Mouse (Mus musculus) midbrain, embryonic 10.5 days (tissue): ENCODE measurements around the gene Skap1. TPM values are rescaled to one million over a fixed set of nuclear protein-coding genes. Genes with fewer than 3 reads are reported as not detected.
"Not testable (repeated sequence)": the region's sequence is repeated elsewhere in the genome, so short reads cannot be mapped to it uniquely, and the experiment has no call there.

ENCODE experiments used
- DNase-seq: peaks from one replicate; pipeline ENCODE4 v3.0.0-alpha.2; 2017; ENCODE audit warnings: low spot score
- H3K27ac ChIP-seq: fragments of 300-500 bp; sonication (generic); replicated peaks from 2 replicates; pipeline ENCODE4 v1.5.1; 2016; ENCODE audit warnings: mild to moderate bottlenecking
- H3K27me3 ChIP-seq: fragments of 300-500 bp; sonication (generic); 2 replicates; pipeline ENCODE4 v1.6.1; 2016; ENCODE audit warnings: low read depth, mild to moderate bottlenecking; ENCODE audit not compliant: poor library complexity, severe bottlenecking
- H3K36me3 ChIP-seq: fragments of 300-500 bp; sonication (generic); 2 replicates; pipeline ENCODE4 v1.6.1; 2016; ENCODE audit warnings: mild to moderate bottlenecking, moderate library complexity
- H3K4me1 ChIP-seq: fragments of 300-500 bp; sonication (generic); 2 replicates; pipeline ENCODE4 v1.6.1; 2016
- H3K4me3 ChIP-seq: fragments of 300-500 bp; sonication (generic); 2 replicates; pipeline ENCODE4 v1.5.1; 2016; ENCODE audit warnings: mild to moderate bottlenecking, moderate library complexity
- H3K9me3 ChIP-seq: fragments of 300-500 bp; sonication (generic); replicated peaks from 2 replicates; pipeline ENCODE4 v1.6.1; 2016; ENCODE audit warnings: mild to moderate bottlenecking
- WGBS: fragments of 180-500 bp; shearing (Covaris S2); methylation state at CpG from one replicate; pipeline ENCODE4 v1.1.7; 2016; 5-methylcytosine and 5-hydroxymethylcytosine counted together
- polyA plus RNA-seq: library from polyadenylated mRNA; unstranded; fragments of >200 nt; fragmentation: Nextera tagmentation; extraction: Ambion mirVana; gene quantifications from 2 replicates; pipeline ENCODE4 v1.2.1, GENCODE M21; 2016

Gene Skap1
- polyA plus RNA-seq, 1 experiment from 2014 or later: 1.8 TPM

- DNase-seq: no peak
- 88% methylated on average over 7 of the region's 7 CpGs for WGBS
- peaks cover 25% of the 10 kb centered on the region for H3K4me1 ChIP-seq
- no peaks in the 10 kb centered on the region for H3K27me3 ChIP-seq
- H3K4me3 ChIP-seq: no peak overlapping the region
- no peaks in the 10 kb centered on the region for H3K9me3 ChIP-seq
- peaks cover 34% of the 10 kb centered on the region for H3K36me3 ChIP-seq
- H3K27ac ChIP-seq: no peak overlapping the region
Observed at GRCm38 (mm10) chr11:96775665-96776064, 311.3 kb downstream of the Skap1 start.

DNA sequence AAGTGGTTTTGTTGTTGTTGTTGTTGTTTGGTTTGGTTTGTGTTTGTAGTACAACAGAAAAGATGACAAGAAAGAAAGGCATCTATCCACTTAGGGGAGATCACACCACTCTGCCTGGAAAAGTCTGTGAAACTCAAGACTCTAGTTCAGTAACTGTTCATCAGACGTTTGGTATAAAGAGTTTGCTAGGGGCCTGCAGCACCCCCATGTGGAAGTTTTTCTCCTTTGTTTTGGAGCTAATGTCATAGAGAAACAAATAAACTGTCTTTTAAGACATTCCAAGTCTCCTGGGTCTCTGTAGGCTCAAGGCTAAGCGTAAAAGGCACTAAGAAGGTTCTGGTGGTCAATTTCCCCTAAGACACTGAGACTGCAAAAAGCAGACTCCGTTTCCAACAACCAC is 311.7 kb downstream of the Skap1 start:
- Histone ChIP-seq H3K27ac (no peak overlapping the region), H3K36me3 (peaks cover 30% of the 10 kb centered on the region), H3K4me1 (peaks cover 25% of the 10 kb centered on the region), H3K4me3 (peak overlapping the region; percentile 72), H3K27me3 (no peaks in the 10 kb centered on the region), H3K9me3 (no peaks in the 10 kb centered on the region)
- DNase-seq: no peak
- WGBS: 58% methylated on average over 3 of the region's 3 CpGs

- 2% methylated on average over 59 of the region's 59 CpGs for WGBS
- peak within 1 kb of the TSS; percentile 72 for H3K4me3 ChIP-seq
- peaks cover 18% of the 10 kb centered on the region for H3K36me3 ChIP-seq
- H3K9me3 ChIP-seq: no peaks in the 10 kb centered on the region
- peaks cover 25% of the 10 kb centered on the region for H3K4me1 ChIP-seq
- peak; percentile 100 for DNase-seq
- peak within 1 kb of the TSS; percentile 82 for H3K27ac ChIP-seq
- H3K27me3 ChIP-seq: no peaks in the 10 kb centered on the region
Observed at GRCm38 (mm10) chr11:96776968-96777962, 312.9 kb downstream of the Skap1 start, which contains the start of gene Snx11. TSS of gene Snx11 (minus strand) at chr11:96777559.

DNA sequence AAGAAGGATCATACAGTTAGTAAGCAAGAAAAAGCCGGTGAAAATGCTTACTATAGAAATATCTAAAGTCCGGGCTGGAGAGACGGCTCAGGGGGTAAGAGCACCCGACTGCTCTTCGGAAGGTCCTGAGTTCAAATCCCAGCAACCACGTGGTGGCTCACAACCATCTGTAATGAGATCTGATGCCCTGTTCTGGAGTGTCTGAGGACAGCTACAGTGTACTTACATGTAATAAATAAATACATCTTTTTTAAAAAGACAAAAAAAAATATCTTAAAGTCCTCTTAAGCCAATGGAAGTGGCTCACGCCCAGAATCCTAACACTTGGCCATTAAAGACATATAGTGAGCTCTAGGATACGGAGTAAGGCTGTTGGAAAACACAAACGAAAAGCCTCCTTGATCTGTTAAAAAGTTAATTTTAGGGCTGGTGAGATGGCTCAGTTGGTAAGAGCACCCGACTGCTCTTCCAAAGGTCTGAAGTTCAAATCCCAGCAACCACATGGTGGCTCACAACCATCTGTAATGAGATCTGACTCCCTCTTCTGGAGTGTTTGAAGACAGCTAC is 313.8 kb downstream of the Skap1 start:
- not testable (repeated sequence) for H3K36me3 ChIP-seq, DNase-seq, H3K27me3 ChIP-seq, H3K9me3 ChIP-seq
- peak overlapping the region; percentile 82 for H3K27ac ChIP-seq
- H3K4me3 ChIP-seq: peak overlapping the region; percentile 72
- WGBS: 68% methylated on average over 10 of the region's 10 CpGs
- peaks cover 25% of the 10 kb centered on the region for H3K4me1 ChIP-seq

- Histone ChIP-seq H3K36me3 (no peaks in the 10 kb centered on the region), H3K27ac (no peak overlapping the region), H3K4me1 (peaks cover 21% of the 10 kb centered on the region), H3K27me3 (no peaks in the 10 kb centered on the region), H3K9me3 (no peaks in the 10 kb centered on the region), H3K4me3 (no peak overlapping the region)
- no peak for DNase-seq
- whole genome bisulfite sequencing: 80% methylated on average over 5 of the region's 5 CpGs
Observed at GRCm38 (mm10) chr11:96780306-96780705, 315.9 kb downstream of the Skap1 start.

- Histone ChIP-seq H3K9me3 (no peaks in the 10 kb centered on the region), H3K36me3 (no peaks in the 10 kb centered on the region), H3K4me1 (peaks cover 10% of the 10 kb centered on the region), H3K4me3 (no peak overlapping the region), H3K27me3 (no peaks in the 10 kb centered on the region), H3K27ac (no peak overlapping the region)
- 87% methylated on average over 2 of the region's 2 CpGs for WGBS
- no peak for DNase-seq
Observed at GRCm38 (mm10) chr11:96781425-96781824, 317.0 kb downstream of the Skap1 start.

- DNase-seq: peak; percentile 86
- not testable (repeated sequence) for H3K4me1 ChIP-seq, H3K36me3 ChIP-seq, H3K27me3 ChIP-seq, H3K27ac ChIP-seq, H3K4me3 ChIP-seq, H3K9me3 ChIP-seq
- 23% methylated on average over 7 of the region's 7 CpGs for WGBS
Observed at GRCm38 (mm10) chr11:96784847-96785246, 320.5 kb downstream of the Skap1 start.

- 37% methylated on average over 9 of the region's 9 CpGs for whole genome bisulfite sequencing
- no peak for DNase-seq
Observed at GRCm38 (mm10) chr11:96786731-96787450, 322.5 kb downstream of the Skap1 start.

GRCm38 (mm10) chr11:96788871-96789795 is 324.7 kb downstream of the Skap1 start, which contains the start of gene Cbx1:
TSS of gene Cbx1 (plus strand) at chr11:96789127.
- Histone ChIP-seq H3K27me3 (no peaks in the 10 kb centered on the region), H3K27ac (peak within 1 kb of the TSS; percentile 99), H3K9me3 (no peaks in the 10 kb centered on the region), H3K4me1 (peaks cover 37% of the 10 kb centered on the region), H3K36me3 (peaks cover 28% of the 10 kb centered on the region), H3K4me3 (peak within 1 kb of the TSS; percentile 96)
- 1% methylated on average over 93 of the region's 93 CpGs for WGBS
- DNase-seq: peak; percentile 93

More at GRCm38 (mm10) chr11:96786731-96787450, 322.5 kb downstream of the Skap1 start:
- Histone ChIP-seq H3K27ac (no peak overlapping the region), H3K4me3 (no peak overlapping the region), H3K9me3 (no peaks in the 10 kb centered on the region), H3K36me3 (peaks cover 13% of the 10 kb centered on the region), H3K27me3 (no peaks in the 10 kb centered on the region), H3K4me1 (peaks cover 27% of the 10 kb centered on the region)

GRCm38 (mm10) chr11:96789990-96790389 is 325.6 kb downstream of the Skap1 start:
- H3K4me3 ChIP-seq: peak overlapping the region; percentile 96
- H3K36me3 ChIP-seq: peaks cover 36% of the 10 kb centered on the region
- H3K27ac ChIP-seq: peak overlapping the region; percentile 99
- H3K4me1 ChIP-seq: peaks cover 37% of the 10 kb centered on the region
- DNase-seq: no peak
- H3K9me3 ChIP-seq: no peaks in the 10 kb centered on the region
- WGBS: 7% methylated on average over 5 of the region's 5 CpGs
- H3K27me3 ChIP-seq: no peaks in the 10 kb centered on the region

GRCm38 (mm10) chr11:96790681-96791080 is 326.3 kb downstream of the Skap1 start:
- Histone ChIP-seq H3K27ac (peak overlapping the region; percentile 99; the same call in 1 of the 2 replicates), H3K4me3 (peak overlapping the region; percentile 96), H3K36me3 (peaks cover 43% of the 10 kb centered on the region), H3K27me3 (no peaks in the 10 kb centered on the region), H3K9me3 (no peaks in the 10 kb centered on the region), H3K4me1 (peaks cover 37% of the 10 kb centered on the region)
- WGBS: 16% methylated on average over 1 of the region's 1 CpGs
- no peak for DNase-seq
